ENCODE assay signal across 11 mouse cellular contexts in the genomic region with DNA sequence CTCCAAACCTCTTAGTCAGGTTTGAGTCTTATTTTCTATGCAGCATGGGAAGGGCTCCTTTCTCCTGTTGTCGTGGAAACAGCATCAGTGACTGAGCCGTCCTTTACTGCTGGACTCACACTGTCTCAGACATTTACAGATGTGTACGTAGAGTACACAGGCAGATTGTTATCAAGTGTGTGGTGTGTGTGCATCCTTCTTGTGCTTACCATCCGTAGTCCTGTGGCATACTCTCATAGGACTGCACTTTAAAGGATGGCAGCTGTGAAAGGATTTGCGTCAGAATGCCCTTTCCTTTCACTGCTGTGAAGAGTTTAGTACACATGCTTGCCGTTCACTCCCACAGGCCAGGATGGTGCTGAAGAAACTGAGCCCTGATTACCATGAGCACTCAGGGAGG.
DNase-seq lines count a peak whose midpoint lies in the region; ATAC-seq lines count a peak whose summit lies in the region.
"Had no signal": no experiment of that assay in that cellular context is flagged by ENCODE, and none has a peak within 500 bp of the region (broad histone marks: within the 10 kb centered on the region; RNA-seq: fewer than 3 reads in every experiment).

No protein-coding gene starts in this region.

- intact Hi-C loops in left cerebral cortex, postnatal 36 days (cut with DNase I), result no loop called here

- WGBS in hindbrain, embryonic 14.5 days, result 26% methylated on average over 6 of the region's 6 CpGs
- WGBS in neural tube, embryonic 12.5 days, result 31% methylated on average over 6 of the region's 6 CpGs

- no peak overlapping the region for H3K4me3 ChIP-seq in hindbrain, embryonic 14.5 days (replicated peaks; ENCODE audit: low read length)
- no peak overlapping the region for H3K4me3 ChIP-seq in neural tube, embryonic 12.5 days

- H3K4me1 ChIP-seq in hindbrain, embryonic 14.5 days (replicated peaks; ENCODE audit: control insufficient read depth, insufficient read depth, low read length), result no peaks in the 10 kb centered on the region
- no peaks in the 10 kb centered on the region for H3K4me1 ChIP-seq in neural tube, embryonic 12.5 days

- DNase-seq in brain, adult 2 months (ENCODE audit: low read depth, low spot score), result peak; percentile 24
- DNase-seq in embryo, embryonic 11 days, result peak; percentile 20
- no peak for DNase-seq in hindbrain, embryonic 14.5 days (ENCODE audit: low spot score)
- DNase-seq in left cerebral cortex, postnatal 36 days (ENCODE audit: low spot score in 2 of 2), result no peak
- DNase-seq in right cerebral cortex, adult 18-20 months, result no peak
- no peak for DNase-seq in adrenal gland, postnatal 4 days (ENCODE audit: low spot score in 2 of 2)
- DNase-seq: adrenal gland, postnatal 25 days; cerebellum, adult 18-20 months; kidney, postnatal 14 days; liver had no signal

- ATAC-seq in hindbrain, embryonic 14.5 days (ENCODE audit: low FRiP score), result peak; percentile 60
- peak; percentile 53; the same call in 1 of the 2 replicates for ATAC-seq in neural tube, embryonic 12.5 days (ENCODE audit: low FRiP score, low read depth)

- H3K9ac ChIP-seq in hindbrain, embryonic 14.5 days, result no peak overlapping the region
- H3K9ac ChIP-seq in neural tube, embryonic 12.5 days, result no peak overlapping the region

- H3K27ac ChIP-seq in hindbrain, embryonic 14.5 days, result no peak overlapping the region
- no peak overlapping the region for H3K27ac ChIP-seq in neural tube, embryonic 12.5 days

- no peaks in the 10 kb centered on the region for H3K9me3 ChIP-seq in hindbrain, embryonic 14.5 days (ENCODE audit: control insufficient read depth, low read length)
- H3K9me3 ChIP-seq in neural tube, embryonic 12.5 days, result no peaks in the 10 kb centered on the region

- no peaks in the 10 kb centered on the region for H3K36me3 ChIP-seq in hindbrain, embryonic 14.5 days (replicated peaks; ENCODE audit: control insufficient read depth, insufficient read depth)
- H3K36me3 ChIP-seq in neural tube, embryonic 12.5 days, result no peaks in the 10 kb centered on the region

- H3K27me3 ChIP-seq in hindbrain, embryonic 14.5 days (ENCODE audit: control insufficient read depth, insufficient read depth, low read length), result no peaks in the 10 kb centered on the region
- H3K27me3 ChIP-seq in neural tube, embryonic 12.5 days (replicated peaks), result no peaks in the 10 kb centered on the region

- 0 out of 2 replicates have a peak overlapping the region, but pooled peaks have one; percentile 9 for H3K4me2 ChIP-seq in hindbrain, embryonic 14.5 days (replicated peaks)
- no peak overlapping the region for H3K4me2 ChIP-seq in neural tube, embryonic 12.5 days (replicated peaks)

Comparison
In these comparisons a context has a peak if more than half of its experiments do, and no peak if none do; other contexts are left out.
1. DNase-seq: peak in brain, adult 2 months (single experiment) and embryo, embryonic 11 days (single experiment); none in hindbrain, embryonic 14.5 days (single experiment), left cerebral cortex, postnatal 36 days (0 of 2), right cerebral cortex, adult 18-20 months (single experiment) and adrenal gland, postnatal 4 days (0 of 2).